Mouse (Mus musculus) lung, postnatal 0 days (tissue): Measurements from ENCODE around the gene Pcnx. TPM values are rescaled to one million over a fixed set of nuclear protein-coding genes. Genes with fewer than 3 reads are reported as not detected.
A peak's percentile ranks its signal among the peaks of the same experiment; 100 is the strongest.

Source experiments
- ATAC-seq: fragments of 200-750 bp; cut with Nextera tagmentation; 2 replicates; pipeline ENCODE4 v1.8.0; 2017; ENCODE audit warnings: moderate library complexity
- DNase-seq: peaks from one replicate; pipeline ENCODE4 v3.0.0-alpha.2; 2016; ENCODE audit warnings: low spot score
- H3K27ac ChIP-seq: fragments of 300-500 bp; sonication (generic); 2 replicates; pipeline ENCODE4 v1.5.1; 2014; ENCODE audit warnings: antibody characterized with exemption, mild to moderate bottlenecking, low read length, mixed read lengths
- H3K27me3 ChIP-seq: fragments of 300-500 bp; sonication (generic); replicated peaks from 2 replicates; pipeline ENCODE4 v1.6.1; 2014; ENCODE audit warnings: low read length, mixed read lengths; ENCODE audit not compliant: insufficient read depth
- H3K36me3 ChIP-seq: fragments of 300-500 bp; sonication (generic); 2 replicates; pipeline ENCODE4 v1.6.1; 2014; ENCODE audit warnings: low read length, mixed read lengths; ENCODE audit not compliant: insufficient read depth
- H3K4me1 ChIP-seq: fragments of 300-500 bp; sonication (generic); 2 replicates; pipeline ENCODE4 v1.6.1; 2014; ENCODE audit warnings: antibody characterized with exemption, low read depth, low read length, mixed read lengths; ENCODE audit not compliant: insufficient read depth
- H3K4me2 ChIP-seq: fragments of 300-500 bp; sonication (generic); replicated peaks from 2 replicates; pipeline ENCODE4 v1.6.1; 2014; ENCODE audit warnings: low read depth, mild to moderate bottlenecking, low read length, moderate library complexity, mixed read lengths
- H3K4me3 ChIP-seq: fragments of 300-500 bp; sonication (generic); 2 replicates; pipeline ENCODE4 v1.5.1; 2014; ENCODE audit warnings: low read depth, low read length
- H3K9ac ChIP-seq: fragments of 300-500 bp; sonication (generic); replicated peaks from 2 replicates; pipeline ENCODE4 v1.6.1; 2014; ENCODE audit warnings: low read depth, mild to moderate bottlenecking
- H3K9me3 ChIP-seq: fragments of 300-500 bp; sonication (generic); 2 replicates; pipeline ENCODE4 v1.6.1; 2016; ENCODE audit warnings: low read length, mixed read lengths
- CTCF ChIP-seq: IDR thresholded peaks from 2 replicates; pipeline ENCODE4 v1.5.1; 2016; ENCODE audit warnings: antibody characterized with exemption, mild to moderate bottlenecking
- EP300 ChIP-seq: IDR thresholded peaks from 2 replicates; pipeline ENCODE4 v1.6.1; 2016; ENCODE audit warnings: antibody characterized with exemption, mild to moderate bottlenecking, control low read depth
- WGBS: fragments of 180-500 bp; shearing (Covaris S2); extraction: QIAGEN DNeasy Blood & Tissue Kit; methylation state at CpG from one replicate; pipeline ENCODE4 v1.1.7; 2014; 5-methylcytosine and 5-hydroxymethylcytosine counted together
- polyA plus RNA-seq: library from polyadenylated mRNA; unstranded; fragments of >200 nt; fragmentation: Nextera tagmentation; extraction: Ambion mirVana; gene quantifications from 2 replicates; pipeline ENCODE4 v1.2.1, GENCODE M21; 2015

The Pcnx gene
- polyA plus RNA-seq, 1 experiment from 2014 or later: 13.5 TPM

DNA sequence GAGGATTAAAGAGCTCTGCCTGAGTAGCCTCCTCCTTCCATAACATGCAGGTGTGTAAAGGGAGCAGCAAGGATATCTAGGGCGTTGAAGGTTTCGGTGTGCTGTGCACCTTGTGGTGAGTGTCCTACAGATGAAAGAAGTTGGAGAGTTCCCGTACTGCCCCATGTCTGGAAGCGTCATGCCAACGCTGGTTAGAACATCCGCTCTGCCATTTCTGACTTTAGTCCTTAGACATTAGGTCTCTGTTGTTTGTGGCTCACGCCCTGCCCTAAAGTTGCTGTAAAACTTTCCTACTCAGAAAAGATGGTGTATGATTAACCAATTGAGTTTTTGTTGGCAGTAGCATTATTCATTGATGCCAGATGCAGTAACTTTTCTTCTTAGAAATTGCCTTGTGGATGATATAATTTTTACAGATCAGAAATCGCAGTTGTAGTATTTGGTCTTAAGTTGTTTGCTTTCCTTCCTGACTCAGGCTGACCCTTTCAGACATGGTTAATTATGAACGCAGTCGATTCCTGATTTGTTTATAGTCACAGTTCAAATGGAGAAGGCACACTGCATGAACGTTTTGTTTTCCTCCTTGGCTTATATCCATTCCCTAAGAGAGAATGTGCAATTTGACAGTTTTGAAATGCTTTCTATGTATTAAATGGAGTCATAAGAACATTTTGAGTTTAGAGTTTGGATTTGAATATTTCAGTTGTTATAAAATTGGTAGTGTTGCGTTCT is 83.7 kb downstream of the Pcnx start:
- 52% methylated on average over 12 of the region's 12 CpGs for WGBS
- no peak overlapping the region for H3K9ac ChIP-seq
- no peaks in the 10 kb centered on the region; the same call in 1 of the 2 replicates for H3K36me3 ChIP-seq
- peak; percentile 67 for DNase-seq
- ATAC-seq: peak; percentile 57
- H3K4me1 ChIP-seq: peaks cover 4% of the 10 kb centered on the region; the same call in 1 of the 2 replicates
- no peak overlapping the region for H3K4me2 ChIP-seq
- no peaks in the 10 kb centered on the region for H3K9me3 ChIP-seq
- no peak for TF ChIP-seq CTCF
- no peak for TF ChIP-seq EP300
- no peak overlapping the region for H3K4me3 ChIP-seq
- H3K27me3 ChIP-seq: no peaks in the 10 kb centered on the region
- H3K27ac ChIP-seq: 0 out of 2 replicates have a peak overlapping the region, but pooled peaks have one; percentile 0

- no peak overlapping the region for H3K4me2 ChIP-seq
- ATAC-seq: no peak
- H3K4me1 ChIP-seq: no peaks in the 10 kb centered on the region
- H3K36me3 ChIP-seq: peaks cover 13% of the 10 kb centered on the region
- no peak overlapping the region for H3K4me3 ChIP-seq
- no peaks in the 10 kb centered on the region for H3K9me3 ChIP-seq
- no peaks in the 10 kb centered on the region for H3K27me3 ChIP-seq
- TF ChIP-seq EP300 (no peak), CTCF (no peak)
- no peak overlapping the region for H3K9ac ChIP-seq
- H3K27ac ChIP-seq: no peak overlapping the region
- 77% methylated on average over 6 of the region's 6 CpGs for WGBS
- no peak for DNase-seq
Observed at GRCm38 (mm10) chr12:81949026-81949425, 89.2 kb downstream of the Pcnx start.

GRCm38 (mm10) chr12:81950016-81950415 is 90.2 kb downstream of the Pcnx start:
- no peak overlapping the region for H3K4me2 ChIP-seq
- no peak for TF ChIP-seq CTCF
- no peak for TF ChIP-seq EP300
- no peaks in the 10 kb centered on the region for H3K27me3 ChIP-seq
- peaks cover 13% of the 10 kb centered on the region for H3K36me3 ChIP-seq
- no peak overlapping the region for H3K4me3 ChIP-seq
- DNase-seq (no peak), ATAC-seq (no peak)
- no peaks in the 10 kb centered on the region for H3K4me1 ChIP-seq
- no peak overlapping the region for H3K27ac ChIP-seq
- H3K9ac ChIP-seq: no peak overlapping the region
- H3K9me3 ChIP-seq: no peaks in the 10 kb centered on the region
- 81% methylated on average over 2 of the region's 2 CpGs for WGBS

- Histone ChIP-seq H3K36me3 (no peaks in the 10 kb centered on the region; the same call in 1 of the 2 replicates), H3K27ac (no peak overlapping the region), H3K27me3 (no peaks in the 10 kb centered on the region), H3K4me1 (no peaks in the 10 kb centered on the region), H3K9ac (no peak overlapping the region), H3K4me2 (no peak overlapping the region), H3K9me3 (no peaks in the 10 kb centered on the region), H3K4me3 (no peak overlapping the region)
- TF ChIP-seq EP300: no peak
- no peak for TF ChIP-seq CTCF
- ATAC-seq (no peak), DNase-seq (no peak)
- whole genome bisulfite sequencing: 84% methylated on average over 4 of the region's 4 CpGs
Observed at GRCm38 (mm10) chr12:81958351-81958750, 98.5 kb downstream of the Pcnx start.

GRCm38 (mm10) chr12:81965416-81965815 is 105.6 kb downstream of the Pcnx start:
- DNase-seq: no peak
- no peak overlapping the region for H3K4me2 ChIP-seq
- no peak overlapping the region for H3K4me3 ChIP-seq
- no peak overlapping the region for H3K27ac ChIP-seq
- TF ChIP-seq CTCF: no peak
- no peak for TF ChIP-seq EP300
- no peak for ATAC-seq
- H3K4me1 ChIP-seq: no peaks in the 10 kb centered on the region
- H3K9me3 ChIP-seq: no peaks in the 10 kb centered on the region
- 84% methylated on average over 2 of the region's 2 CpGs for WGBS
- no peaks in the 10 kb centered on the region for H3K27me3 ChIP-seq
- H3K9ac ChIP-seq: no peak overlapping the region
- peaks cover 15% of the 10 kb centered on the region; the same call in 1 of the 2 replicates for H3K36me3 ChIP-seq

- peak; percentile 35 for DNase-seq
- no peak overlapping the region for H3K4me3 ChIP-seq
- no peak for TF ChIP-seq EP300
- no peak for TF ChIP-seq CTCF
- no peak overlapping the region for H3K9ac ChIP-seq
- H3K9me3 ChIP-seq: no peaks in the 10 kb centered on the region
- peak; percentile 51 for ATAC-seq
- no peaks in the 10 kb centered on the region for H3K27me3 ChIP-seq
- peak overlapping the region; percentile 3; the same call in 1 of the 2 replicates for H3K4me2 ChIP-seq
- H3K36me3 ChIP-seq: peaks cover 14% of the 10 kb centered on the region
- no peaks in the 10 kb centered on the region for H3K4me1 ChIP-seq
- 58% methylated on average over 19 of the region's 19 CpGs for WGBS
- H3K27ac ChIP-seq: peak overlapping the region; percentile 88
Observed at GRCm38 (mm10) chr12:81971042-81971883, 111.4 kb downstream of the Pcnx start.
